Mouse (Mus musculus): ENCODE measurements around the gene Ifrd1.

GRCm38 (mm10) chr12:40223082-40223619, 25.2 kb downstream of the Ifrd1 start:
- TF ChIP-seq CTCF (IDR thresholded peaks at IDR 0.05; ENCODE audit: low read depth) (0 out of 2 replicates have a peak, but pooled peaks have one; percentile 2), EP300 (optimal IDR thresholded peaks at IDR 0.05) (no peak)
